Mouse (Mus musculus): Measurements from ENCODE around the gene Nat8f2. TPM values are rescaled to one million over a fixed set of nuclear protein-coding genes. Genes with fewer than 3 reads are reported as not detected.
A peak's percentile ranks its signal among the peaks of the same experiment; 100 is the strongest.
"Not testable (repeated sequence)": the region's sequence is repeated elsewhere in the genome, so short reads cannot be mapped to it uniquely, and the experiment has no call there.

The Nat8f2 gene
- polyA plus RNA-seq, 1 experiment from 2014 or later = 0.12 TPM

DNA sequence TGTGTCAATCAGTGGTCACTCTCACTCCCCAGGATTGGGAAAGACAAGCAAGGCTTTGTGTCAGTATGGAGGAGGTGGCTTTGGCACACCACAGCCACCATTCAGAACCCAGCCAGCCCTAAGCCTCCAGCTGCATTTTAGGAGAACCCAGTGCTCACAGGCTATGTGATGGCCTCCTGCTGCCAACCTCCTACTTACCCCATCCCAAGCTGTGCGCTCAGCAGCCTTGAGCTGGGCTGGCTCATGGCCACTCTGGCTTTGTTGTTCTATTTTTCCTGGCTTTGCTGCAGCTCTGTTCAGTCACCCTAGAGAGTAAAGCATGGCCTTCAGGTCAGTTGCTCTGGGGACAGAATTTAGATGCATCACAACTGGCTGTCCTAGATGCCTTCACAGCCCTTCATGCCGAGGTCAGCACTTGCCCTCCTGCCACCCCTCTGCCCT, 38.0 kb upstream of the Nat8f2 start:
- ATAC-seq (ENCODE audit: low FRiP score); H3K27me3 ChIP-seq (ENCODE audit: control insufficient read depth, insufficient read depth, low read length); H3K27ac ChIP-seq (ENCODE audit: low read depth, low read length); H3K36me3 ChIP-seq (ENCODE audit: control insufficient read depth, insufficient read depth, low read length); DNase-seq (ENCODE audit: low spot score); H3K4me3 ChIP-seq (ENCODE audit: low read depth, low read length); H3K9me3 ChIP-seq (ENCODE audit: control insufficient read depth, low read length); H3K4me2 ChIP-seq (replicated peaks; ENCODE audit: low read depth, low read length); H3K4me1 ChIP-seq (replicated peaks; ENCODE audit: control insufficient read depth, insufficient read depth, low read length); H3K9ac ChIP-seq (ENCODE audit: low read depth, low read length): not testable (repeated sequence)
- WGBS = 68% methylated on average over 2 of the region's 2 CpGs

DNA sequence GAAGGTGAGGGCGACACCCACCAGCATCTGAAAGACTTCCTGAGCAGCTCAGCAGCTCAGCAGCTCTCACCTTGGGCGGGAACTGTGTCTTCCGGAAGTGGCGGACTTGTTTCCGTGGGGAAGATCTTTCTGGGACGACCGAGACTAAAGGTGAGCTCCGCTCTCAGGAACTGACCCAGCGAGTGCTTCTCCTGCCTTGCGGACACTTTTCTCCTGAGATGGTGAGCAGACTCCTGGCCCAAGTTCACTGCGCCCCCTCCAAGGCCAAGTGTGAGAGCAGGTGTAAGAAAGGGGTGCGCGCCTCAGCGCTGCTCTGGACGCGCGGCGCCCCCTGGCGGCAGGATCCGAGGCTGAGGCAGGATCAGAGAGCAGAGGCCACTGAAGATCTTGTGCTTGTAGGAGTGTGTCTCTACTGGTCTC, 35.7 kb upstream of the Nat8f2 start, which contains the start of gene Nat8f4:
TSS of gene Nat8f4 (minus strand) at position 243 of the 420 bp plus-strand sequence.
- DNase-seq (ENCODE audit: low spot score) (peak; percentile 55), ATAC-seq (ENCODE audit: low FRiP score) (peak; percentile 51; the same call in 1 of the 2 replicates)
- Histone ChIP-seq H3K4me3 (ENCODE audit: low read depth, low read length) (peak within 1 kb of the TSS; percentile 22), H3K4me2 (replicated peaks; ENCODE audit: low read depth, low read length) (peak within 1 kb of the TSS; percentile 0; the same call in 1 of the 2 replicates)
- not testable (repeated sequence) for H3K27ac ChIP-seq (ENCODE audit: low read depth, low read length); H3K9me3 ChIP-seq (ENCODE audit: control insufficient read depth, low read length); H3K36me3 ChIP-seq (ENCODE audit: control insufficient read depth, insufficient read depth, low read length); H3K4me1 ChIP-seq (replicated peaks; ENCODE audit: control insufficient read depth, insufficient read depth, low read length); H3K9ac ChIP-seq (ENCODE audit: low read depth, low read length); H3K27me3 ChIP-seq (ENCODE audit: control insufficient read depth, insufficient read depth, low read length)
- 18% methylated on average over 20 of the region's 20 CpGs for WGBS

DNA sequence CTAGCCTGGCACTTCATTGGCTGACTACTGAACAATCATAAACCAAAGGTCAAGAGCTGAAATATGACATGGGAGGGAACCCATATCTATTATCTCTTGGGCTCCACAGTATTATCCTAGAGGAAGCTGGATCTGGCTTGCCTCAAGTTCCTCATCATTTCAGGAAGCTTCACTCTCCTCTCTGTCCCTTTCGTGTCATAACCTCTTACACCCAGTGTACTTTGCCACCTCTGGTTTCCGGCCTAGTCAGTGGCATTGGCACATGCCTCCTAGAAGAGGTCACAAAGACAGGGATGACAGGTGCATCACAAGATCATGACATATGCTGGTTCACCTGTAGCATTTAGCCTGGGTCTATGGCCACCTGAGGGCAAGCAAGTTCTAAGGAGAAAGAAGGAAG, 33.3 kb upstream of the Nat8f2 start:
- no peak for DNase-seq (ENCODE audit: low spot score)
- Histone ChIP-seq H3K4me2 (replicated peaks; ENCODE audit: low read depth, low read length) (no peak overlapping the region), H3K27ac (ENCODE audit: low read depth, low read length) (no peak overlapping the region), H3K27me3 (ENCODE audit: control insufficient read depth, insufficient read depth, low read length) (no peaks in the 10 kb centered on the region), H3K4me1 (replicated peaks; ENCODE audit: control insufficient read depth, insufficient read depth, low read length) (no peaks in the 10 kb centered on the region), H3K9ac (ENCODE audit: low read depth, low read length) (no peak overlapping the region), H3K4me3 (ENCODE audit: low read depth, low read length) (no peak overlapping the region), H3K36me3 (ENCODE audit: control insufficient read depth, insufficient read depth, low read length) (no peaks in the 10 kb centered on the region), H3K9me3 (ENCODE audit: control insufficient read depth, low read length) (no peaks in the 10 kb centered on the region)
- 90% methylated on average over 2 of the region's 2 CpGs for WGBS
- no peak for ATAC-seq (ENCODE audit: low FRiP score)

DNA sequence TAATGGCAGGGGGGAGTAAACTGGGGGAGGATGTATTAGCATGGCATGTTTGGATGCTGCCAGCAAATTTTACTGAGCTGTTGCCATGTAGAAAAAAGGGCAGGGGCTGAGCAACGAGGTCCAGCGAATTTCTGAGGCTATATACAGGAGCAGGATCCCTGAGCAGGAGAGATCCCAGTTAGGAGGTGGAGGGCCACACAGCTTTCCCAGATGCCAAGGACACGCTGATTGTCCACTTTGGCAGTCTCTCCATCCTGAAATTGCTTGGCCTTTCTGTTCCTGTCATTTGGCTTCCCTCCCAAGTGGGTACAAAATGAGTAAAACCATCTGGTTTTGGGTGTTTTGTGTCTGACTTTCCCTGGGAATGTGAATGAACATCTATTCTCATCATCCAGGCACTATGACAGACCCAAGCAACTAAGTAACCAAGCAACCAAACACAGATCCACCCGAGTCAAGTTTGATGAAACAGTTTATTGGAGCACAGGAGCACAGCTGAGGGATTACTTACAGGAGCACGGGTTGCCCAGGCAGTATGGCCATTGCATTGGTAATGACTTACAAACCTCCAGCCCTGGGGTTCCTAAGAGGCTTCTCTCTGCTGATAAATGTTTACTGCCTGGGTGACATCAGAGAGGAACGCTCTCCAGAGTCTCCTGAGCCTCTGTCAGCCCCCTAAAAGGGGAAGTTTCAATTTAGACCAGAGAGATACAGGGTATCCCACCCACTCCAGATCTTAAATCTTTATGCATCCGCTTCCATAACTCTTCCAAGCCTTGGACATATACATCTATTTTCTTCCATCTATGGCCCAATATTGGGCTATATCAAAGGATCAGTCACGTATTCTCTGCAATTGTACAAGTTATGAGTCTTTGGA, 29.9 kb upstream of the Nat8f2 start:
- H3K9ac ChIP-seq (ENCODE audit: low read depth, low read length); H3K27ac ChIP-seq (ENCODE audit: low read depth, low read length); ATAC-seq (ENCODE audit: low FRiP score); H3K4me2 ChIP-seq (replicated peaks; ENCODE audit: low read depth, low read length); H3K4me3 ChIP-seq (ENCODE audit: low read depth, low read length); H3K4me1 ChIP-seq (replicated peaks; ENCODE audit: control insufficient read depth, insufficient read depth, low read length); H3K36me3 ChIP-seq (ENCODE audit: control insufficient read depth, insufficient read depth, low read length); H3K9me3 ChIP-seq (ENCODE audit: control insufficient read depth, low read length); DNase-seq (ENCODE audit: low spot score); H3K27me3 ChIP-seq (ENCODE audit: control insufficient read depth, insufficient read depth, low read length): not testable (repeated sequence)
- 85% methylated on average over 7 of the region's 8 CpGs for WGBS

DNA sequence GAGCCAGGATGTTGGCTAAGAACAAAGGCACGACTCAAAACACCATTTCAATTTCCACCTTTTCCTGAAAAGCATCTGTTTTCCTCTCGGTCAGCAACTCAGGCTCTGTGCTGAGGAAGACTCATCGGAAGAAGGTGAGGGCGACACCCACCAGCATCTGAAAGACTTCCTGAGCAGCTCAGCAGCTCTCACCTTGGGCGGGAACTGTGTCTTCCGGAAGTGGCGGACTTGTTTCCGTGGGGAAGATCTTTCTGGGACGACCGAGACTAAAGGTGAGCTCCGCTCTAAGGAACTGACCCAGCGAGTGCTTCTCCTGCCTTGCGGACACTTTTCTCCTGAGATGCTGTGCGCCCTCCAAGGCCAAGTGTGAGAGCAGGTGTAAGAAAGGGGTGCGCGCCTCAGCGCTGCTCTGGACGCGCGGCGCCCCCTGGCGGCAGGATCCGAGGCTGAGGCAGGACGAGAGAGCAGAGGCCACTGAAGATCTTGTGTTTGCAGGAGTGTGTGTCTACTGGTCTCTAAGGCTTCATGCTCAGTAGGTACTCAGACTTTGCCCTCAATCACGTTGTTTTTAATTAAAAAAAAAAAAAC, 26.2 kb upstream of the Nat8f2 start:
- ATAC-seq (ENCODE audit: low FRiP score); H3K27me3 ChIP-seq (ENCODE audit: control insufficient read depth, insufficient read depth, low read length); DNase-seq (ENCODE audit: low spot score); H3K9me3 ChIP-seq (ENCODE audit: control insufficient read depth, low read length); H3K4me1 ChIP-seq (replicated peaks; ENCODE audit: control insufficient read depth, insufficient read depth, low read length); H3K9ac ChIP-seq (ENCODE audit: low read depth, low read length); H3K36me3 ChIP-seq (ENCODE audit: control insufficient read depth, insufficient read depth, low read length); H3K4me3 ChIP-seq (ENCODE audit: low read depth, low read length); H3K4me2 ChIP-seq (replicated peaks; ENCODE audit: low read depth, low read length); H3K27ac ChIP-seq (ENCODE audit: low read depth, low read length): not testable (repeated sequence)
- 69% methylated on average over 25 of the region's 25 CpGs for WGBS

DNA sequence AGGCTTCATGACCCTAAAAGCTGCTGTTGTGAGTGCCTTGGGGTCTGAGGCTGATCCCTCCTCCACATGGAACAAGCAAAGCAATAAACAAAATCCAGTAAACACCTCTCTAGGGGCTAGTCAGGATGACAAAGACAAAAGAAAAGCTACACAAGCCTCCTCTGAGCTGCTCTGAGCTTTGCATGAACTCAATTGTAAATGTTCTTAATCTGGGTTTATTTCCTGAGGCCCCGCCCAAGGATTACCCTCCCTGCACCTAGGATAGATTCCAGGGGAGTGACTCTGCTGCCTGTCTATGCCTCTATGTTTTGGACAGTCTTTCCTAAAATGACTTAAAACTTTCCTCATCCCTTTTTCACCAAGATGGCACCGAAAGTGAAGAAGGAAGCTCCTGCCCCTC, 20.0 kb upstream of the Nat8f2 start:
- no peak overlapping the region for H3K27ac ChIP-seq (ENCODE audit: low read depth, low read length)
- no peak overlapping the region for H3K4me2 ChIP-seq (replicated peaks; ENCODE audit: low read depth, low read length)
- H3K9ac ChIP-seq (ENCODE audit: low read depth, low read length) = no peak overlapping the region
- H3K4me1 ChIP-seq (replicated peaks; ENCODE audit: control insufficient read depth, insufficient read depth, low read length) = no peaks in the 10 kb centered on the region
- ATAC-seq (ENCODE audit: low FRiP score) (no peak), DNase-seq (ENCODE audit: low spot score) (no peak)
- 97% methylated on average over 2 of the region's 2 CpGs for WGBS
- no peaks in the 10 kb centered on the region for H3K36me3 ChIP-seq (ENCODE audit: control insufficient read depth, insufficient read depth, low read length)
- no peaks in the 10 kb centered on the region for H3K27me3 ChIP-seq (ENCODE audit: control insufficient read depth, insufficient read depth, low read length)
- H3K4me3 ChIP-seq (ENCODE audit: low read depth, low read length) = no peak overlapping the region
- no peaks in the 10 kb centered on the region for H3K9me3 ChIP-seq (ENCODE audit: control insufficient read depth, low read length)

DNA sequence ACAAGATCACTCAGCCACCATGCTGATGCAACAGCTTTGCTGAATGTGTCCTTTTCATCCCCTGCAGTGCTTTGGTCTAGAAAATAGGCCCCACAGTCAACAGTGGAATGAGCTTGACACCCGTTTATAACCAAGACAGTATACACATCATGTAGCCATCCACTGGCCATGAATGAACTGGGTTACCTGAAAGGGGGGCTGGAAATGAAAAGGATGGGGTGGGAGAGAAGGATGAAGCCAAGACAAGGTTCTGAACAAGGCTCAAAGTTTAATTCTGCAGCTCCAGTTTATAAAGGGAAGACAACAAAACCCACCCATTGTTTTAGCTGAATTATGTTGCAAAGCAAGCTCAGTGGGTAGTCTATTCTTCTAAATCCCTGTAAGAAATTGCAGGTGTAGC, 15.4 kb upstream of the Nat8f2 start:
- H3K9ac ChIP-seq (ENCODE audit: low read depth, low read length) = no peak overlapping the region
- H3K4me3 ChIP-seq (ENCODE audit: low read depth, low read length) = no peak overlapping the region
- H3K9me3 ChIP-seq (ENCODE audit: control insufficient read depth, low read length) = no peaks in the 10 kb centered on the region
- H3K27me3 ChIP-seq (ENCODE audit: control insufficient read depth, insufficient read depth, low read length) = no peaks in the 10 kb centered on the region
- H3K4me1 ChIP-seq (replicated peaks; ENCODE audit: control insufficient read depth, insufficient read depth, low read length) = no peaks in the 10 kb centered on the region
- H3K36me3 ChIP-seq (ENCODE audit: control insufficient read depth, insufficient read depth, low read length) = no peaks in the 10 kb centered on the region
- no peak overlapping the region for H3K27ac ChIP-seq (ENCODE audit: low read depth, low read length)
- no peak overlapping the region for H3K4me2 ChIP-seq (replicated peaks; ENCODE audit: low read depth, low read length)
- ATAC-seq (ENCODE audit: low FRiP score) = no peak
- DNase-seq (ENCODE audit: low spot score) = no peak
- 93% methylated on average over 1 of the region's 1 CpGs for WGBS

DNA sequence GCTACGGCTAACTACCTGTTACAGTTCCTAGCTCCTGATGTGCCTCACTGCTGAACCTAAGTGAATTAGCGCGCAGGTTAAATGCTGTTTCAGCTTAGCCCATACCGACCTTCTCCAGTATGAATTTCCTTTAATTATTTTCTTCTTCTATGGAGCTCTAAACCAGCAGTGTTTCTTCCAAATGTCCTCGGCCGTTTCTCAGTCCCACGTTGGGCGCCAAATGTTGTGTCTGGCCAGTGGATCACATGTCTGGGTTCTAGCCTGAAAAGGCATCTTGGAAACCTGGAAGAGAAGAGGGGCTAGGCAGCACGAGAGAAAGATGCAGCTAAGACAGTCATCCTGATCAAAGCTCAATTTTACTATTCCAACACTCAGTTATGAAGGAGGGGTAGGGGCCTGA, 14.3 kb upstream of the Nat8f2 start:
- H3K9ac ChIP-seq (ENCODE audit: low read depth, low read length); H3K36me3 ChIP-seq (ENCODE audit: control insufficient read depth, insufficient read depth, low read length); DNase-seq (ENCODE audit: low spot score); H3K4me2 ChIP-seq (replicated peaks; ENCODE audit: low read depth, low read length); H3K9me3 ChIP-seq (ENCODE audit: control insufficient read depth, low read length); H3K27ac ChIP-seq (ENCODE audit: low read depth, low read length); ATAC-seq (ENCODE audit: low FRiP score); H3K4me1 ChIP-seq (replicated peaks; ENCODE audit: control insufficient read depth, insufficient read depth, low read length); H3K4me3 ChIP-seq (ENCODE audit: low read depth, low read length); H3K27me3 ChIP-seq (ENCODE audit: control insufficient read depth, insufficient read depth, low read length): not testable (repeated sequence)
- 92% methylated on average over 9 of the region's 9 CpGs for WGBS
